Mouse (Mus musculus): Measurements from ENCODE around the gene Zfp791. TPM values are rescaled to one million over a fixed set of nuclear protein-coding genes. Genes with fewer than 3 reads are reported as not detected.
A peak's percentile ranks its signal among the peaks of the same experiment; 100 is the strongest.
"Not testable (repeated sequence)": the region's sequence is repeated elsewhere in the genome, so short reads cannot be mapped to it uniquely, and the experiment has no call there.

Gene Zfp791
- 1 to 10 TPM; 2.1 to 3.0 (median 2.7) TPM for total RNA-seq (2022)

- DNase-seq (ENCODE audit: low spot score): no peak
Observed at GRCm38 (mm10) chr8:85122995-85123394, at the start of gene Zfp791. Gene Zfp791, minus strand, starts transcription at chr8:85123095.

GRCm38 (mm10) chr8:85171291-85171690 is 48.4 kb upstream of the Zfp791 start:
- DNase-seq (ENCODE audit: low spot score): peak; percentile 38

- DNase-seq (ENCODE audit: low spot score): no peak
Observed at GRCm38 (mm10) chr8:85151624-85152023, 28.7 kb upstream of the Zfp791 start, which contains the start of gene Cks1brt. Gene Cks1brt, plus strand, starts transcription at chr8:85151924.

- DNase-seq (ENCODE audit: low spot score): peak; percentile 26
Observed at GRCm38 (mm10) chr8:85142516-85142915, 19.6 kb upstream of the Zfp791 start.

- not testable (repeated sequence) for DNase-seq (ENCODE audit: low spot score)
Observed at GRCm38 (mm10) chr8:85135690-85136089, 12.8 kb upstream of the Zfp791 start.

GRCm38 (mm10) chr8:85132335-85132734 is 9.4 kb upstream of the Zfp791 start:
- no peak for DNase-seq (ENCODE audit: low spot score)

- no peak for DNase-seq (ENCODE audit: low spot score)
Observed at GRCm38 (mm10) chr8:85123691-85124090, 796 bp upstream of the Zfp791 start.

GRCm38 (mm10) chr8:85120251-85120650 is 2.6 kb downstream of the Zfp791 start:
- DNase-seq (ENCODE audit: low spot score): not testable (repeated sequence)

- DNase-seq (ENCODE audit: low spot score): peak; percentile 84
Observed at GRCm38 (mm10) chr8:85119052-85119981, 3.6 kb downstream of the Zfp791 start.

- no peak for DNase-seq (ENCODE audit: low spot score)
Observed at GRCm38 (mm10) chr8:85116984-85117383, 5.9 kb downstream of the Zfp791 start.

- DNase-seq (ENCODE audit: low spot score): no peak
Observed at GRCm38 (mm10) chr8:85115501-85115900, 7.4 kb downstream of the Zfp791 start.

- no peak for DNase-seq (ENCODE audit: low spot score)
Observed at GRCm38 (mm10) chr8:85113241-85113640, 9.7 kb downstream of the Zfp791 start.

GRCm38 (mm10) chr8:85100076-85100665 is 22.7 kb downstream of the Zfp791 start:
- DNase-seq (ENCODE audit: low spot score): no peak

- DNase-seq (ENCODE audit: low spot score): no peak
Observed at GRCm38 (mm10) chr8:85096850-85097249, 26.0 kb downstream of the Zfp791 start.

- DNase-seq (ENCODE audit: low spot score): no peak
Observed at GRCm38 (mm10) chr8:85096196-85096595, 26.7 kb downstream of the Zfp791 start.

GRCm38 (mm10) chr8:85095566-85095965 is 27.3 kb downstream of the Zfp791 start:
- no peak for DNase-seq (ENCODE audit: low spot score)

- no peak for DNase-seq (ENCODE audit: low spot score)
Observed at GRCm38 (mm10) chr8:85095051-85095450, 27.8 kb downstream of the Zfp791 start.

GRCm38 (mm10) chr8:85091526-85092090 is 31.3 kb downstream of the Zfp791 start:
- no peak for DNase-seq (ENCODE audit: low spot score)

GRCm38 (mm10) chr8:85090856-85091255 is 32.0 kb downstream of the Zfp791 start:
- DNase-seq (ENCODE audit: low spot score): no peak

- DNase-seq (ENCODE audit: low spot score): no peak
Observed at GRCm38 (mm10) chr8:85088771-85089170, 34.1 kb downstream of the Zfp791 start.

GRCm38 (mm10) chr8:85086238-85086637 is 36.7 kb downstream of the Zfp791 start:
- no peak for DNase-seq (ENCODE audit: low spot score)

- no peak for DNase-seq (ENCODE audit: low spot score)
Observed at GRCm38 (mm10) chr8:85084633-85085032, 38.3 kb downstream of the Zfp791 start.
